Mouse (Mus musculus) layer of hippocampus, adult 6 months (tissue): ENCODE data around the gene Ankrd60. TPM values are rescaled to one million over a fixed set of nuclear protein-coding genes. Genes with fewer than 3 reads are reported as not detected.

Source experiments
- long read RNA-seq, 2 experiments: library from polyadenylated mRNA; unstranded; transcript quantifications; one replicate each; pipeline ENCODE4 v2.0.0; 2019 to 2020
- polyA plus RNA-seq: library from polyadenylated mRNA; unstranded; fragments of <200 nt; fragmentation: Nextera tagmentation; gene quantifications from 2 replicates; pipeline ENCODE4 v1.2.3, GENCODE M21; 2021

Ankrd60 gene
- not detected in 2 replicates for polyA plus RNA-seq
- long read RNA-seq, experiment 1 = 0 reads
- long read RNA-seq, experiment 2 = 0 reads

GRCm38 (mm10) chr2:173577669-173578557, at the start of gene Ankrd60:
Gene Ankrd60 (minus strand): TSS chr2:173578365.

GRCm38 (mm10) chr2:173522376-173522775, 55.8 kb downstream of the Ankrd60 start, which contains the start of gene 1700021F07Rik:
Gene 1700021F07Rik (plus strand): TSS chr2:173522586.

Other genes starting within 250 kb of the Ankrd60 start
- gene 1700021F07Rik, start 55.8 kb downstream of the Ankrd60 start, polyA plus RNA-seq = not detected in 2 replicates
- 3.4 and 3.5 TPM in 2 replicates for gene Rab22a, start 81.4 kb upstream of the Ankrd60 start, polyA plus RNA-seq
- not detected in 2 replicates for gene 1700010B08Rik, start 141.1 kb upstream of the Ankrd60 start, polyA plus RNA-seq
- gene Vapb, start 159.1 kb upstream of the Ankrd60 start, polyA plus RNA-seq = 3.8 and 4.6 TPM in 2 replicates